Mouse (Mus musculus): ENCODE measurements around the gene Plin3.

The Plin3 gene

DNA sequence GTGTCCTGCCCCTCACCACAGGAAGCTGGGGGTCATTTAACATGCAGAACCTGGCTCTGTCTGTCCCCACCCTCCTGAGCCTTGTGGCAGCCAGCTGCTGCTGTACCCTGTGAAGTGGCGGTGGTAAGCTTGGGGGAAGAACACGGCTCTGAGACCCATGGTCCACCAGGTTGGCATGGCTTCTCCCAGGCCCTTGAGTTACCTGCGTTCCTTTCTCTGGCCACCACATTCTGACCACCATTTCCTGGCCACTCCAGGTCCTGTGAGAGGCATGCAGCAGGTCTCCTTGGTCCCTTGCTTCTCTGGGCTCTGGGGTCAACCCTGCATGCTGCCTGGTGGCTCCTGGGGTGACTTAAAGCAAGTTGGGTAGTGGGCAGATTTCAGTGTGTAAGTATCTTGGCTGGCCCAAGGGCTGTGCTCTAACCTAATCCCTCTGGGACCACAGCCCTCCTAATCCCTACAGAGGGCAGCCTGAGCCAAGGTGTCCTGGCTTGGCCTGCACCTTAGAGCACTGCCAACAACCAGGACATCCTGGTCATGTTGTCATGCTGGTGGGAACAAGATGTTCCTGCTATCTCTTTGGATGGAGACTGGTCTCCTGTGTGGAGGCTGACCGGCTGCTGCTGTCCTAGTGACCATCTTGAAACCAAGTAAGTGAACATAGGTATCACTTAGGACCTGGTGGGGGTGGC, at the start of gene Plin3:
Gene Plin3 (minus strand): TSS at position 343 of the 692 bp plus-strand sequence.
- no peak for DNase-seq (ENCODE audit: low spot score)

DNA sequence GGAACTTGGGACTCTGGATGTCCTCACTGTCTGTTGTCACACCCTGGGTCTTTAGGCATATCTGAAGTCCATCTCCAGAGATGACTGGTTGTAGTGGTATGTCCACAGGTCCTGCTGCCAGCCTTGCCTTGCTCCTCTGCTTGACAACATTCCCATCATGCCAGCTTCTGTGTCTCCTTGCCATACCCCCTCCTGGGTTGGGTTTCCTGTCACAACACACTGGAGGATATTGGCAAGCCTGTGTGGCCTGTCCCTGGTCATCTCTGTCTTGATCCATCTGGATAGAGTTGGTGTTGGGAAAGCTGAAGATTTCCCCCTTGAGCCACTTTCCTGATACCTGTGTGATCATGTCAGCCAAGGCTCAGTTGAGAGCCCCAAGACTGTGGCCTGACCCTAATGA, 48.0 kb upstream of the Plin3 start:
- DNase-seq (ENCODE audit: low spot score): no peak

DNA sequence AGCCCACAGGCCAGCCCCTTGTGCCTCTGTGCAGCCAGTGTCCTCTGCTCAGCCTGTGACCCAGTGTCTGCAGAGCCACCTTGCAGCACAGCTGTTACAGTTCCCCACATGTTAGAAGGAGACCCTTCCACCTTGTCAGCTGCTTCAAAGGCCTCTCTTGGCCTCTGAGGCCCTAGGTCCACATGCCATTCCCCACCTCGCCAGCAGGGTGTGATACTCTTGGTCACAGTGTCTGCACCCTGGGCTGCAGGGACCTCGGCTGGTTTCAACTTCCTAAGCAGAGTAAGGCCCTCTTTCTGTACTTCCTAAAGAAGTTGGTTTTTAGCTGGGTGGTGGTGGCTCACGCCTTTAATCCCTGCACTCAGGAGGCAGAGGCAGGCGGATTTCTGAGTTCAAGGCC, 46.2 kb upstream of the Plin3 start:
- DNase-seq (ENCODE audit: low spot score): peak; percentile 68

DNA sequence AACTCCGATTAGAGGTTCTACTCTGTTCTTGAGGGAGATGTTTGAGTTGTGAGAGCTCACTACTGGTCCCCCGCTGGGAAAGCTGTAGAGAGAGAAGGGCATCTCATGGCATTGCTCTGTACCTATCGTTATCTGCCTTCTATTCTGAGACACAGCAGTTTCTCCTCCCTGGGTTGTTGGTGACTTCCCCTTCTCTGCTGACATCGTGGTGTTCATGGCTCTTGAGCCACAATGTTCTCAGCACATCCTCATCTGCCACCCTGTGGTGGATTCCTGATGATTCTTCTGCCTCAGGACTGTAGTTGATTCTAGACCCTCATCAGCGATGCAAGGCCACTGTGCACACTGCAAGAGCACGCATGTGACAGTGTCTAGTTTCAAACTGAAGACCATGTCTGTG, 45.1 kb upstream of the Plin3 start:
- DNase-seq (ENCODE audit: low spot score): no peak

DNA sequence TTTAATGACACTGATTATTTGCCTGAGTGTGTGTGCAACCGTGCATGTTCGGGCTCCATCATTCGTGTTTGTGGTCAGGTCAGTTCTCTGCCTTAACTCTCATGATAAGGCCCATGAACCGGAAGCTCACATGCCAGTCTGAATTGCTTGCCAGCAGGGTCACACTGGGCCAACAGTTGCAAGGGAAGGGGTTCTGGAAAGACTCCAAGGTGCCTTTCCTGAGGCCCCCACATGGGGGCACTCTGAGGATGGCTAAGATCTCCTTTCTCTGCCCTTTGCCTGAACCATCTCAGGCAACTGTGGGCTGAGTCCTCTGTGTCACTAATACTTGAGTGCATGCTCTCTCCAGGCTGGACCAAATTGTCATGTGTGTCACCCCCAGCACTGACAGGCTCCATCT, 44.5 kb upstream of the Plin3 start:
- no peak for DNase-seq (ENCODE audit: low spot score)

DNA sequence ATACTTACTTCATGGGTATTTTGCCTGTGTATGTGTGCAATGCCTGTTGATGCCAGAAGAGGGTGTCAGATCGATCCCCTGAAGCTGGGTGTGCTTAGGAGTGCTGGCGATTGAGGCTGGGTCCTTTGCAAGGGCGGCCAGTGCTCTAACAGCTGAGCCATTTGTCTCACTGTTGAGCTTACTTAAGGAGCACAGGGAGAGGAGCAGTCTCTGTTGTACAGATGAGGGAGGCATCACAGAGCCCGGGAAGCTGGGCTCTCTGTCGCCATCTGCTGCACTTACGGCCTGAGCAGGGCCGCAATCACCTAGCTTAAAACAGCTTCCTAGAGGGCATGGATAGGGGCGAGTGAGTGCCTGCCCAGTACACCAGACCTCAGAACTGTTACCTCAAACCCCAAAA, 40.3 kb upstream of the Plin3 start:
- DNase-seq (ENCODE audit: low spot score): no peak

DNA sequence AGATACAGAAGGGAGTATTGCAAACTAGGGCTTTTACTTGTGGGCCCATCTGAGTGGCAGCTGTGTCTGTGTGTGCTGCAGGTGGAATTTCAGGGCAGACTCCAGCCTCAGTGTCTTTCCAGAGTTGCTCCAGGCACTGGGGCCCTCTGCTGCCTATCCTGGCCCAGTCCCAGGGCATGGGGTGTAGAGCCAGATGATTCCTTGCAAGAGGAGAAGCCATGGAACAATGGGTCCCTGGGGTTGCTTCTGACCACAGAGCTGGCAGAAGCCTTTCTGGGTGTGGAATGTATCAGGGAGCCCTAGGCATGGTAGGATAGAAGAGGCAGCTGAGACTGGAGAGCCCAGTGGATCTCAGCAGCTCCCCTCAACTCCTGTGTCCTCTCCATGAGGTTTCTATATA, 38.6 kb upstream of the Plin3 start:
- peak; percentile 62 for DNase-seq (ENCODE audit: low spot score)

DNA sequence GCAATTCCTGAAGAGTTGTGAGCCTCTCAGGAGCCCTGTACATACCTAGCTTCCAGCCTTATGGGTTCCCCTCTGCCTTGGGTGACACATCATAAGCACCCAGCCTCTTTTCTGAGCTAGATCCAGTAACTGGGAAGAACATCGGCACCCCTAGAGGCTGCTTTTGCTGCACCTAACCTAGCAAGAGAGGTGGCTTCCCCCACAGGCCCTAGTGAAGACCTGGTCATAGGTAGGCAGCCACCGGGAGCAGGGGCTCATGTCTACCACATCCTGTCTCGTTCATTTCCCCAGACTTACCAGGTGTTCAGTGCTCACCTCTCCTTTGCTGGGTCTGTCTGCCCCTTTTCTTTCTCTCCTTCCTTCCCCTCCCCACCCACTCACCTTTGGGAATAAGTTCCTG, 37.7 kb upstream of the Plin3 start:
- DNase-seq (ENCODE audit: low spot score): no peak

DNA sequence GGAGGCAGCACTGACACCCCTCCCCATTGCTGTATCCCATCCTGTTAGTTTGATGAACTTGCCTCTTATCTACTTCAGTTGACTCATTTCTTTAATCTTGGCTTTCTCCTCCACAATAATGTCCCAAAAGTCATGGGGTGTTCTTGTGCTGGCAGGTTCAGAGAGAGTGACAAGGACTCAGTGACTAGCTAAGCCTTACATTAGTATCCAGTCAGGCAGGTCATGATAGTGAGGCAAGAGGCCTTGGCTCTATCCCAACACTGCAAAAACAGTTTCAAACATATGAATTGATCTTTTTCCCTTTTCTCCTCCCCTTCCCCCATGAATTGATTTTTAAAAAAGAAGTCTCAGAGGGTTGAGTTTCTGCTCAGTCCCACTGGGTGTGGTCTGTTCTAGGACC, 36.6 kb upstream of the Plin3 start:
- no peak for DNase-seq (ENCODE audit: low spot score)

DNA sequence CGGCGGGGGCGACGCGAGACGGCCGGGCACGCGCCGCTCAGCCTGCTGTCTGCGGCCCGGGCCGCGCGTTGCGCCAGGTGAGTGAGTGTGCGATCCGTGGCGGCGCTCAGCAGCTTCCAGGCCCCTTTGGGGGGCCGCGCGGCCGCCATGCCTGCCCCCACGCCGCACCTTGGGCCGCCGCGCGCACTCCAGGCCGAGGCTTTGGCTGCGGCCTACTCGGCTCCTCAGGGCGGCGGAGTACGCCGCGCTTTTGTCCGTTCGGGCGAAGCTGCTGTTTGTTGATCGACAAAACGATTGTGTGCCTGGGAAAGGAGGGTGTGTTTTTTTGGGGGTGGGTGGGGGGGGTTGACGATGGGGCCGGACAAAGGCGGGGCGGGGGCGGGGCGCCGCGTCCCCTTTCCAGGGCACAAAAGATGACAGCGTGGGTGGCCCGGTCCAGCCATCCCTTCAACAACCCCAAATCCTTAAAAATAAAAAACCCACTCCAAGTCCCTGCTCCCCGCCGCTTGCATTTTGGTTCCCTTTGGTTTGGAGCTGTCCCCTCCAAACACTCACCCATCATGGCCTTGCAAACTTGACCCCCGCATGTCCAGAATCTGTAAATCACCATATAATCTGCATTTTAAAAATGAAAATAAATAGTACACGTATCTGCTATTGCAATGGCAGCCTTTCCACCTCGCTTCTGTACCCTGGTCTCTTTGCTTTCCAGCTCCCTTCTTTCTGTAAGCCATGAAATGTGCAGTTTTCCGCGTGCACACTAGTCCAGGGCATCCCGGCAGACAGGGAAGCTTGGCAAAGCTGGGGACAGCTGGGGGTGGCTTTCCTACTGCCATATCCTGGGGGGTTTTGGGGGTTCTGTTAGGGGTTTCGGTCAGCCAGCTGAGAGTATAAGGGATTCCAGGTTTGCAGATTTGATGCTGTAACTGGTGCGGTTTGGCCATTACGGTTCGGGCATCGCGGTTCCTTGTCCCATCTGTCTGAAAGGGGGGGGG, 33.8 kb upstream of the Plin3 start:
- DNase-seq (ENCODE audit: low spot score): no peak

DNA sequence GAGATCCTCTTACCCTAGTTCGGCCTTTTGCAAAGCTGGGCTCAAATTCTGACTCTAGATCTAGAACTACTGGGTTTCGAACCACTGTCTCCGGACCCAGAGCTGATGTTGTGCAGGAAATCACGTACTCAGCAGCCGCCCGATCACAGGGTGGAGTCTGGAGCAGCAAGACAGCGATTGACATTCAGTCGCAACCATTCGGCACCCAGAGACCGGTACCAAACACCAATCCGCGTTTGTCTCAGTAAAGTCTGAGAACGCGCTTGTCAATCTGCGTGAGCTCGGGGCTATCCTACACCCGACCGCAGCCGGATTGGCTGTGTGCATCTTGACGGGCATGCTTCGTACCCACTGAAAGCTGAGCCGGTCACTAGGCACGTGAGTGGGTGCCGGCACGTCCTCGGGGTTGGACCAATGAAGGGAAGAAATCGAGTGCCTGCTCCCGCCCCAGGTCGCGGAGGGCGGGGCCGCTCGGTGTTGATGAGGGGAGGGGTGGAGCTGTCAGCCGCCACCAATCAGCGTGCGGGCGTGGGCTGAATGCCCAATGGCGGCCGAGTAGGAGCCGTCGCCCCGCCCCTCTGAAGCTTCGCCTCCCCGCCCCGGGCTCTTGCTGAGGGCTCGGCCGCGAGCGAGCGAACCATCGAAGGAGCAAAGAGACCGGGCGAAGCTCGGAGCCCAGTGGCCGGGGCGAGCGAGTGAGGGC, 32.9 kb upstream of the Plin3 start, which contains the start of gene Kdm4b:
Gene Kdm4b (plus strand): TSS at position 613 of the 703 bp plus-strand sequence.
- peak; percentile 99 for DNase-seq (ENCODE audit: low spot score)

DNA sequence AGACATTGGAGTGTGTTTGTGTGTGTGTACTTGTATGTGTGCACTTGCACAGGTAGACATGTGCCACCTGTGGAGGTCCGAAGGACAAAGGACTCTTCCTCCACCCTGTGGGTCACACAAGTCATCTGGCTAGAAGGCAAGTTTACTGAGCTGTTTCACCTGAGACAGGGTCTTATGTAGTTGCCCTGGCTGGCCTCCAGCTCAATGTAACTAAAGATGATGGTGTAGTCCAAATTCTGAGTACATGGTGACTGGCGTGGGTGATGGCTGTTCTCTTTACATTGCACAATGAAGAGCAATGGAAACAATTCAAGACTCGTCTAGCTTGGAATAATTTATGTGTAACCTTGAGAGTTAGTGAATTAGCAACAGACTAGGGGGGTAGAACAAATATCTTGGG, 31.7 kb upstream of the Plin3 start:
- DNase-seq (ENCODE audit: low spot score): no peak

DNA sequence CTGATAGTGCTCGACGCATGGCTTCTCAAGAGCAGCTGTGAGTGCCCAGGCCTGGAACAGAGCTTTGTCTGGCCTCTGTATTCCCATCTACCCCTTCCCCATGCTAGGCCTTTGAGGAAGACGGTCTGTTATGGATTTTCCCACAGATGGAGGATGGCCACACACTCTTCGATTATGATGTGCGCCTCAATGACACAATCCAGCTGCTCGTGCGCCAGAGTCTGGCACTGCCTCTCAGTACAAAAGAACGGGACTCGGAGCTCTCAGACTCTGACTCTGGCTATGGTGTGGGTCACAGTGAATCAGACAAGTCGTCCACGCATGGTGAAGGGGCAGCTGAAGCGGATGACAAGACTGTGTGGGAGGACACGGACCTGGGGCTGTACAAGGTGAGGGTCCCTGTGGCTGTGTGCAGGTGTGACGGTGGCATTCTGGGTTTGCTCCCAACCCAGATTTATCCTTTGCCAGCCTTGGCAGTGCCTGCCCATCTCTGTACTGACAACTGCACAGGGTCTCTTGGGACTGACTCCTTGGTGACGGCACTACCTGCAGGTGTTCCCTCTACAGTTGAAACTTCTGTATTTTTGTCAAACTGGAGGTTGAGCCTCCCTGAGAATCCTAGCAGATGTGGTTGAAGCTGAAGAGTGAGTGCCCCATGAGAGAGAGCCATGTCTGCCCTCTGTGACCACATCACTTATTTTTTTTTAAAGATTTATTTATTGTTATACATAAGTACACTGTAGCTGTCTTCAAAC, 16.7 kb upstream of the Plin3 start:
- DNase-seq (ENCODE audit: low spot score): no peak

DNA sequence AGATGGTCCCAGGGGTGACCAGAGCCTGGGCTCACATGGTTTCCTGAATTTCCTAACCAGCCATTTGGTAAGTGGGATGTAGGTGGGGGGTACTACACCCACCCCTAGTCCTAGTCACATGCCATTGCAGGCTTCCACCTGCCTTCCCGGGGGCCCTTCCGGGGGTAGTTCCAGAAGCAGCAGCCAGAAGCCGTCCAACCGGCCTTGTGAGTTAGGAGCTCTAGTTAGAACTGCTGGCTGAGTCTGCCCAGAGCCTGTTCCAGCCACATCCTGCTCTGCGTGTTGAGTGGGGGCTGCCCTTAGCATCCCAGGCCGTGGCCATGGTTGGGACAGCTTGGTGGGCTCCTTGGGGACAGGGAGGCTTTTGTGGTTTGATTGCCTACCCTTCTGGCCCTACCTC, 15.4 kb upstream of the Plin3 start:
- DNase-seq (ENCODE audit: low spot score): no peak

DNA sequence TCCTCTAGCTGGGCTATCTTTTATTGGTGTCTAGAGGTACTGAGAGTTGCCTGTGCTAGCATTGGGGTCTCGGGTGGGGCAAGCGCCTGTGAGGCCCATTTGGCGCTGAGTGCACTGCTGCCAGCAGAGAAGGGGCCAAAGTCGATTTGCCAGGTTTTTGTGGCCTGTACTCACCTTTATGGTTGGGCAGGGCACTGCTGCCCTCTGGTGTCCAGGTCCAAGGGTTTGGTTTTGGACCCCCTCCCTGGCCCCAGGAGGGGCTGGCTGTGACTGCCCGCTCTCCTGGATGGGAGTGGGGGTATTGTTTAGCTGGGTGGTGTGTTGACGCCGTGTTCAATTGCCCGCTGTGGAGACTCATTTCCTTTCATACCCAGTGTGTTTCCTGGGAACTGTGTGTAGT, 13.2 kb upstream of the Plin3 start:
- no peak for DNase-seq (ENCODE audit: low spot score)

DNA sequence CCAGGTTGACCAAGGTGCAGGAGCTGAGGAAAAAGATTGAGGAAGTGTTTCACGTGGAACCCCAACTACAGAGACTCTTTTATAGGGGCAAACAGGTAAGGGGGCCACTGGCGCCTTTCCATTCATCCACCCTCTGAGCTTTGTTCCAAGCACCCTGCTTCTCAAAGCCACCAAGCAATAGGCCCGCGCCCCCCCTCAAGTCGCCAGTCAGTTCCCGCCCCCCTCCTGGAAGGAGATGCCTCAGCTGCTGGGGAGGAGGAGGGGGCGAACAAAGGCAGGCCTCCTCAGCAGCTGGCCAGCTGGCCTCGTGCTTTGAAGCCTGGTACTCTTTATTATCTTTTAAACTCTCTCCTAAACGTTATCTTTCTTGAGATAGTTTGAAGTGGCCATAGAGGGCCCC, 12.5 kb upstream of the Plin3 start:
- DNase-seq (ENCODE audit: low spot score): no peak

DNA sequence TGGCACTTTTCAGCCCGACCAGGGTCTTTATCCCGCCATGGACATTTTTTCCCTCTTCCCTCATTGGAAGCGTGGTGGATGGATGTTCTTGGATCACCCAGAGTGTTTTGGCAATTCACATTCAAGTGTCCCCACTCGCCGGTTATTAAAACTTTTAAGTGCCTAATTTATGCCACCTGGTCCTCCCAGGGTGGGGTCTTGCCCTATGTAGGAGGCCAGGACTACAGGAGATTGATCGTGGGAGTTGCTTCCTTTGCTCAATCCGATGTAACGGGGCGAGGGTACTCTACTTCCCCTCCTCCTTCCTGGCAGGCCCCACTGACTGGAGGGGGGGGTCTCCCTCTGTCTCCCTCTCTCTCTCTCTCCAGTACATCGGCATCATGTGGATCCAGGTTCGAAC, 12.0 kb upstream of the Plin3 start:
- no peak for DNase-seq (ENCODE audit: low spot score)

DNA sequence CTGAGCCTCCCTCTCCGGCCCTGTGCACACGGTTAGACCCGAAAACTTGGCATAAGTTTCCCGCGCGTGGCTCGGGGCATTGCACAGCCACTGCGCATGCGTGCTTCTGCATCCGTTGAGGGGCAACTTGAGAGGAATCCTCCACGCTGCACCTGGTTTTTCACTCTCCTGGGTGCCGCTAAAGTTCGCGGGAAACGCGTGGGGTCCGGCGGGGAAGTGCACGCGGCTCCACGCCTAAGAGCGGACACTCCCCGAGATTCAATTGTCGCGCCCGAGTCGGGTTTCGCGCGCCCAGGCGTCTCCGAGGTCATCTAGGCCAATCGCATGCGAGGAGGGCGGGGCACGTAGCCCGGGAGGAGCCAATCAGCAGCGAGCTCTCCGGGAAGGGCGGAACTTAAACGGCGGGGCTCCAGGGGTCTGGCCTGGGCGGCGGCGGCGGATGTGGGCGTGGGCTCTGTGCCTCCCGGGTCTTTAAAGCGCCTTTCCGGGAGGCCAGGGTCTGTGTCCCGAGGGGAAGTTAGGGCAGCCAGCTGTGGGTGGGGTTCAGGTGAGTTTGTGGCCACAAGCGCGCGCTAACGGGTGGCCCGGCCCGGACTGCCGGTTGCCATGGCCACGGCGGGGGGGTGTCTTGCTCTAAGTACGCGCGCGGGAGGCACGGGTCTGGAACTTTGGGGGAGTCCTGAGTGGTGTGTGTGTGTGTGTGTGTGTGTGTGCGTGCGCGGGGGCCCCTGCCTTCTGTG, 11.3 kb upstream of the Plin3 start:
- DNase-seq (ENCODE audit: low spot score): peak; percentile 98

DNA sequence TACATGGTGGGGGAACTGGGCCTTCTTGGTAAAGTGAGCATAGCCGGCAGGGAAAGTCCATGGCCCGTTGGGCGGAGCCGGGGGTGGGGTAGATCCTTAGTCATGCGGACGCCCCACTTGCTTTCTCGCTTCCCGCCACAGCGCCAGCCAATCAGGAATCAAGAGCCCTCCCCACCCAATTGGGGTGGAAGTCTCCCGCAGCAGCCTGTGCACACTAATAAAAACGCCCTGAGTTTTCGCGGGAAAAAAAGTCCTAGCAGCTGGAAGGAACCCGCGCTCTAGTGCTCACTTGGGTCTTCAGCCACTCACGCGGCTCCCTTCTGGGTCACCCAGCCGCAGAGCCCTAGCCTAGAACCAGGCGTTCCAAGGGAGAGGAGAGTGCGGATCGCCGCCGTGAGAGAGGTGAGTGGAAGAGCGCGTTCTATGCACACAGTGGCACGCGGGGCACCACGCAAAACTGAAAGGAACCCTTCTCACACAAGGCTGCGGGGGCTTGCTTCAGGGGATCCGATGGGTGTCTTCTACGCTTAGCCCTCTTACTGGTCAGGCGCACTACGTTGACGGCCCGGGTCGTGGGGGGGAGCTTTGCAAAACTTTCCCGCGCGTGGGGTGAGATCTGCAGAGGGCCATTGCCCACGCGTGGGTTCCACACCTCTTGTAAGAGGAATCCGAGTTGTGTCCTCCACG, 10.6 kb upstream of the Plin3 start, which contains the start of gene Uhrf1:
Gene Uhrf1 (plus strand): TSS at position 162 of the 687 bp plus-strand sequence.
- peak; percentile 86 for DNase-seq (ENCODE audit: low spot score)

DNA sequence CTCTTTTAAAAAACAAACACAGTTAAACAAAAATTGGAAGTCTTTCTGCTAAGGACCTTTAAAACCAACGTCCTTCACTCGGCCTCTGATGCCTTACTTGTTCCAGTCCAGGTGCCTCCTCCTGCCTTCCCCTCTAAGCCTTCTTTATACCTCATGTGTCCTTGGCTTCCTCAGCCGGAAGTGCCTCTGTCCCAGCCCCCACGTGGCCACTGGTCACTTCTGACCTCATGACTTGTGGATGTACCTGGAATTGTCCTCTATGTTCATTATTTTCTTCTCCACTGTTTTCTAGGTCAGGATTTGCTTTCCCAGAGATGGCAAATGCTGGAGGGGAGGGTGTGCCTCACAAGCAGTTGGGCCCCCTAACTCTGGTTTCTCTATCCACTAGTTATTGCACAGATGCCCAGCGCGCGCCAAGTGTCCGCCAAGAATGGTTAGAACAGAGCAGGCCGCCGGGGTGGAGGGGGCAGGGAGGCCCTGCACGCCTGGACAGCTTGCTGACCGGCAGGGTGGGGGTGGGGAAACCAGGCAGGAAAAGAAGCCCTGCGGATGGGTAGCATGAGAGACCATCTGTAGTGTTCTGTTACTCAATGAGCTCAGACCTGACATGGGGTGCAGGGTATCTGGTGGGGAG, 9.8 kb upstream of the Plin3 start:
- DNase-seq (ENCODE audit: low spot score): peak; percentile 72

Measured in testis, postnatal 10 days (tissue).